Mouse (Mus musculus) embryonic facial prominence, embryonic 13.5 days (tissue): Measurements from ENCODE around the gene Sept1. TPM values are rescaled to one million over a fixed set of nuclear protein-coding genes. Genes with fewer than 3 reads are reported as not detected.
"Not testable (repeated sequence)": the region's sequence is repeated elsewhere in the genome, so short reads cannot be mapped to it uniquely, and the experiment has no call there.

Experiments used
- ATAC-seq: fragments of 200-750 bp; cut with Nextera tagmentation; 2 replicates; pipeline ENCODE4 v1.8.0; 2017; ENCODE audit warnings: low read depth; ENCODE audit not compliant: insufficient number of reproducible peaks, insufficient read depth, low FRiP score, low TSS enrichment
- H3K27ac ChIP-seq: fragments of 300-500 bp; sonication (generic); 2 replicates; pipeline ENCODE4 v1.5.1; 2015; ENCODE audit warnings: moderate library complexity, mild to moderate bottlenecking, inconsistent platforms
- H3K27me3 ChIP-seq: fragments of 300-500 bp; sonication (generic); 2 replicates; pipeline ENCODE4 v1.6.1; 2015; ENCODE audit warnings: mild to moderate bottlenecking, inconsistent platforms
- H3K36me3 ChIP-seq: fragments of 300-500 bp; sonication (generic); 2 replicates; pipeline ENCODE4 v1.6.1; 2015; ENCODE audit warnings: mild to moderate bottlenecking, inconsistent platforms
- H3K4me1 ChIP-seq: fragments of 300-500 bp; sonication (generic); 2 replicates; pipeline ENCODE4 v1.6.1; 2015; ENCODE audit warnings: inconsistent platforms
- H3K4me2 ChIP-seq: fragments of 300-500 bp; sonication (generic); 2 replicates; pipeline ENCODE4 v1.6.1; 2015; ENCODE audit warnings: moderate library complexity, mild to moderate bottlenecking, inconsistent platforms
- H3K4me3 ChIP-seq: fragments of 300-500 bp; sonication (generic); 2 replicates; pipeline ENCODE4 v1.5.1; 2015; ENCODE audit warnings: mild to moderate bottlenecking, inconsistent platforms
- H3K9ac ChIP-seq: fragments of 300-500 bp; sonication (generic); 2 replicates; pipeline ENCODE4 v1.6.1; 2015; ENCODE audit warnings: mild to moderate bottlenecking, inconsistent platforms
- H3K9me3 ChIP-seq: fragments of 300-500 bp; sonication (generic); 2 replicates; pipeline ENCODE4 v1.6.1; 2016; ENCODE audit warnings: inconsistent platforms
- WGBS: fragments of 180-500 bp; shearing (Covaris S2); methylation state at CpG from one replicate; pipeline ENCODE4 v1.1.7; 2015; ENCODE audit warnings: mixed read lengths; 5-methylcytosine and 5-hydroxymethylcytosine counted together
- polyA plus RNA-seq: library from polyadenylated mRNA; unstranded; fragments of >200 nt; fragmentation: Nextera tagmentation; extraction: Ambion mirVana; gene quantifications from 2 replicates; pipeline ENCODE4 v1.2.1, GENCODE M21; 2015

Gene Sept1
- polyA plus RNA-seq, 1 experiment from 2014 or later, result 29.6 TPM

DNA sequence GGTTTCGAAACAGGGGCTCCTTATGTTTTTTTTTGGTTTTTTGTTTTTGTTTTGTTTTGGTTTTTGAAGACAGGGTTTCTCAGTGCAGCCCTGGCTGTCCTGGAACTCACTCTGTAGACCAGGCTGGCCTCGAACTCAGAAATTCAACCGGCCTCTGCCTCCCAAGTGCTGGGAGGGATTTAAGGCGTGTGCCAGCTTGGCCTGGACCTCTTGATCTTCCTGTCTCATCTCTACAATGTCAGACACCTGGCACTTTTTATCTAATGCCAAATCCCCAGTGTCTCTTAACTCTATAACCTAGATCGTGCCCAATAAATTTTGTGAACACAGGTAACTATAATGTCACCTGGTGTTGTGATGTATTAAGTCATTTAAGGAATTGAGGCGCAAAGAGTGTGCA, 20.4 kb upstream of the Sept1 start:
- H3K36me3 ChIP-seq, result peaks cover 56% of the 10 kb centered on the region
- peak overlapping the region; percentile 86 for H3K4me2 ChIP-seq
- ATAC-seq, result no peak
- peak overlapping the region; percentile 91; the same call in 1 of the 2 replicates for H3K27ac ChIP-seq
- peak overlapping the region; percentile 82 for H3K9ac ChIP-seq
- H3K27me3 ChIP-seq, result no peaks in the 10 kb centered on the region
- WGBS, result 78% methylated on average over 6 of the region's 6 CpGs
- peaks cover 13% of the 10 kb centered on the region for H3K4me1 ChIP-seq
- peak overlapping the region; percentile 61 for H3K4me3 ChIP-seq
- no peaks in the 10 kb centered on the region for H3K9me3 ChIP-seq

DNA sequence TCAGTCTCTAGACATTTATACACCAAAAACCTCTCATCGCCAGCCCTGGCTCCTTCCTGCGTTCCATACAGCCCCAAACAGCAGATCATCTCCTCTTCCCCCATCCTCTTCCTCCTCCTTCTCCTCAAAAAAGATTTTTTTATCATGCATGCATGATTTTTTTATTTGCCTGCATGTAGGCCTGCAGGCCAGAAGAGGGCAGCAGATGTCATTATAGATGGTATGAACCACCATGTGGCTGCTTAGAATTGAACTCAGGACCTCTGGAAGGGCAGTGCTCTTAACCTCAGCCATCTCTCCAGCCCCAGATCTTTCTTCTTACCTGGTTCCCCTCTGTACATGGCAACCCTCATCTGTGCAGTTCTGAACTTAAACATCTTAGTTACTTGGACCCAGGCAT, 19.5 kb upstream of the Sept1 start:
- Histone ChIP-seq H3K27me3 (no peaks in the 10 kb centered on the region), H3K4me3 (no peak overlapping the region), H3K36me3 (peaks cover 57% of the 10 kb centered on the region), H3K9ac (no peak overlapping the region), H3K4me2 (no peak overlapping the region), H3K4me1 (peaks cover 13% of the 10 kb centered on the region), H3K27ac (no peak overlapping the region), H3K9me3 (no peaks in the 10 kb centered on the region)
- no peak for ATAC-seq
- 86% methylated on average over 2 of the region's 2 CpGs for WGBS

DNA sequence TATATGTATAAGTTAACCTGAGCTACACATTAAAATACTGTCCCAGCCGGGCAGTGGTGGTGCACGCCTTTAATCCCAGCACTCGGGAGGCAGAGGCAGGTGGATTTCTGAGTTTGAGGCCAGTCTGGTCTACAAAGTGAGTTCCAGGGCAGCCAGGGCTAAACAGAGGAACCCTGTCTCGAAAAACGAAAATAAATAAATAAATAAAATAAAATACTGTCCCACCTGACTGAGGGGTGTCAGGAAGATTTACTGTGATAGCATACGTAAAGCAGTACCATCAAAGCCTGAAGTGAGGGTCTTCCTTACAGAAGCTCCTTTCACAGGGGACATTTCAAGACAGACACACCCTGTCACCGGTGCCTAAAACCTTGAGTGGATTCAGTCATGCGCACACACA, 17.6 kb upstream of the Sept1 start:
- Histone ChIP-seq H3K4me1 (peaks cover 31% of the 10 kb centered on the region), H3K36me3 (peaks cover 58% of the 10 kb centered on the region)
- not testable (repeated sequence) for H3K9ac ChIP-seq, H3K27ac ChIP-seq, H3K27me3 ChIP-seq, H3K4me3 ChIP-seq, H3K9me3 ChIP-seq, H3K4me2 ChIP-seq, ATAC-seq
- WGBS, result 90% methylated on average over 8 of the region's 8 CpGs

DNA sequence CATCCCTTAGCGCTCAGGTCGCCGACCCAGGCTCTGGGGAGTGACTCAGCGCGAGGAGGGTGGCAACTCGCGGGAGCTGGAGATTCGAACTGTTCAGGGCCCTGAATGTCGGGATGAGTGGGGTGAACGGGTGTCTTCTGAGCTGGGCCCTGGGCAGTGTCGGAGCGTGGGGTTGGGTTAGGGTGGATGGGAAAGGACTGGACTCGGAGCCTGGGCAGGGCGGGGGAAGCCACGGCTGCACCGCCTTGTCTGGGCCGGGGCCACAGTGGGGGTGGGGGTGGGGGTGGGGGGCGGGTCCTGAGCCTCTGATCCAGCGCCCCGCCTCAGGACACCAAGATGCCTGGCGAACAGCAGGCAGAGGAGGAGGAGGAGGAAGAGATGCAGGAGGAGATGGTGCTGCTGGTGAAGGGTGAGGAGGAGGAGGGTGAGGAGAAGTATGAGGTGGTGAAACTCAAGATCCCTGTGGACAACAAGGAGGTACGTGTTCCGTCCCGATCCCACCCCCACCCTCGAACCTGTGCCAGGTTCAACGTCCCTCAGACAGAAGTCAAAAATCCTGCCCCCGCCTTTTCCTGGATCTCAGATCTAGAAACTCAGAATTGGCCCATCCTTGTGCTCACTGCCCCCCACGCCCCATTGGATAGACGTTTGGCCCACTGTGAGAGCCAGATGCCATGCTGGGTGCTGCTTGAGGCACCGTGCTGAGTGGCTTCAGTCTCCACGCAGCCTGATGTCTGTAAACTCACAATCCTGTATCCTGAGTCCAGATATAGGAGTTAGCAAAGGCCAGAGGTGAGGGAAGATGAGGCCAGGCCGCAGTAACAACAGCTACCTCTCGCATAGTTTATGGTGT, 12.0 kb upstream of the Sept1 start:
- peak; percentile 82 for ATAC-seq
- 10% methylated on average over 32 of the region's 33 CpGs for whole genome bisulfite sequencing
- H3K9me3 ChIP-seq, result no peaks in the 10 kb centered on the region
- H3K4me3 ChIP-seq, result peak overlapping the region; percentile 86
- H3K27ac ChIP-seq, result peak overlapping the region; percentile 96
- H3K4me1 ChIP-seq, result peaks cover 29% of the 10 kb centered on the region
- H3K27me3 ChIP-seq, result no peaks in the 10 kb centered on the region
- H3K9ac ChIP-seq, result peak overlapping the region; percentile 95
- H3K4me2 ChIP-seq, result peak overlapping the region; percentile 77
- H3K36me3 ChIP-seq, result peaks cover 36% of the 10 kb centered on the region

DNA sequence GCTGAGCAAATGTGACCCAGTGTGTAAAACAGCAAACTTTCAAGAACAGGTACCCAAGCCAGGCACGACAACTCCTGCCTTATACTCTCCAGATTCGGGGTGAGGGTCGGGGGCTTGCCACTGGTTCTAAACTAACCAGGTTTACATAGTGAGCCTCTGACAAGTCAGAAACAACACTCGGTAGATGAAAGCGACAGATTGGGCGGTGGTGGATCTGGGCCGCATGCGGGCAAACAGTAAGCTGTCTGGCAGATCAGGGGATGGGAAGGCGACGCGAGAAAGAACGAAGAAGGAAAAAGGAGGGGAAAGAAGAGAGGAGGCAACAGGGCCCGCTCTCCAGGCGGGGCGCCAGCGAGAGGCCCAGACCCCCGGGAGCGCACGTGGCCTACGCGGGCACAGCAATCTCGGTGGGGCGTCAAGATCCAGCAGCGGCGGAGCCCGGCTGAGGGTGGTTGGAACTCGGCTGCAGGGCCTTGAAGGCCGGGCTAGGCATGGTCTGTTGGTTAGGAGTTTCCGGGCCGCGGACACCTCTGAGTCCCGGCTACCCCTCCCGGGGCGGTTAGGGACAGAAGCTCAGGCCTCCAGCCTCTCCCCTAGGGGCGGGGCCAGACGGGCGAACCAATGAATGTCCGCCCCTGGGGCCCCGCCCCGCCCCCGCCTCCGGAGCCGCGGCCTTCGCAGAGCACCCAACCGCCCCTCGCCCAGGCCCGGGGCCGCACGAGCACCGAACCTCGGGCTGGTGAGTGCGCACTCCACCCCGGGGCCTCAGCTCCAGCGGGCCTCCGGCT, 11.1 kb upstream of the Sept1 start, which contains the start of gene Zfp771:
Gene Zfp771, plus strand, starts transcription at position 405 of the 788 bp plus-strand sequence.
- H3K27me3 ChIP-seq, result no peaks in the 10 kb centered on the region
- no peaks in the 10 kb centered on the region for H3K9me3 ChIP-seq
- H3K9ac ChIP-seq, result peak within 1 kb of the TSS; percentile 95
- H3K27ac ChIP-seq, result peak within 1 kb of the TSS; percentile 96
- H3K4me3 ChIP-seq, result peak within 1 kb of the TSS; percentile 86
- peaks cover 29% of the 10 kb centered on the region for H3K4me1 ChIP-seq
- peak within 1 kb of the TSS; percentile 77 for H3K4me2 ChIP-seq
- WGBS, result 1% methylated on average over 55 of the region's 56 CpGs
- peak; percentile 92 for ATAC-seq
- H3K36me3 ChIP-seq, result peaks cover 31% of the 10 kb centered on the region

DNA sequence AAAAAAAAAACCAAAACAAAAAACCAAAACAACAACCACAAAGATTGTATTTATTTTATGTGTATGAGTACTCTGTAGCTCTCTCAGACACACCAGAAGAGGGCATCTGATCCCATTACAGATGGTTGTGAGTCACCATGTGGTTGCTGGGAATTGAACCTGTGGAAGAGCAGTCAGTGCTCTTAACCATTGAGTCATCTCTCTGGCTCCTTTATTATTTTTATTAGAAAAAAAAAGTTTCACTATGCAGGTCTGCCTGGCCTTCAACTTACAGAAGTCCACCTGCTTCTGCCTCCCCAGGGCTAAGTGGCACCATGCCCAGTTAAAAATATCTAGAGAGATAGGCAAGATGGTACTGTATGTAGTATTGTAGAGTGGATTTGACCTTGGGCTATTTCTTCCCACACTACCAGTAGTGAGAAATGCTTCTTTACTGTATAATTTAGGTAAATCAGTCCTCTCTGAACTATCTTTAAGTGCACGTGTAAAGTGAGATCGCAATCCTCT, 10.5 kb upstream of the Sept1 start:
- Histone ChIP-seq H3K4me1 (peaks cover 29% of the 10 kb centered on the region), H3K9ac (peak overlapping the region; percentile 95), H3K27me3 (no peaks in the 10 kb centered on the region), H3K27ac (peak overlapping the region; percentile 96), H3K4me2 (peak overlapping the region; percentile 77), H3K4me3 (peak overlapping the region; percentile 86), H3K9me3 (no peaks in the 10 kb centered on the region), H3K36me3 (peaks cover 35% of the 10 kb centered on the region)
- no peak for ATAC-seq
- WGBS, result 28% methylated on average over 2 of the region's 2 CpGs

DNA sequence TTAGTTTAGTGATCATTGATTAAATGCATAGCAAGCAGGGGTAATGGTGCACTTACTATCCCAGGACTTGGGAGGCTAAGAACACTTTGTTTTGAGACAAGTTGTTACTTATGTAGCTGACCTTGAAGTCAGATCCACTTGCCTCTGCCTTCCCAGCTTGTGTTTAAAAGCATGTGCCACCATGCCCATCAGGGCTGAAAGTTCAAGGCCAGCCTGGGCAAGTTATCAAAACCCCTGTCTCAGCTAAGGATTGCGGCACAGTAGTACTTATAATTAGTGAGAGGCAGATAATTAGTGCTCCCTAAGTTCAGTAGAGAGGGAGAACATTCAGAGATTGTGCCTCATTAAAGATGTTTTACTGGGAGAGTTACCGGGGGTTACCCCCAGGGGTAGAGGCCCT, 1.8 kb upstream of the Sept1 start:
- no peak overlapping the region for H3K9ac ChIP-seq
- H3K27me3 ChIP-seq, result no peaks in the 10 kb centered on the region
- peaks cover 61% of the 10 kb centered on the region for H3K36me3 ChIP-seq
- H3K4me3 ChIP-seq, result 0 out of 2 replicates have a peak overlapping the region, but pooled peaks have one; percentile 97
- peak overlapping the region; percentile 79; the same call in 1 of the 2 replicates for H3K4me2 ChIP-seq
- H3K9me3 ChIP-seq, result no peaks in the 10 kb centered on the region
- 88% methylated on average over 2 of the region's 2 CpGs for WGBS
- ATAC-seq, result no peak
- peaks cover 34% of the 10 kb centered on the region for H3K4me1 ChIP-seq
- H3K27ac ChIP-seq, result no peak overlapping the region

DNA sequence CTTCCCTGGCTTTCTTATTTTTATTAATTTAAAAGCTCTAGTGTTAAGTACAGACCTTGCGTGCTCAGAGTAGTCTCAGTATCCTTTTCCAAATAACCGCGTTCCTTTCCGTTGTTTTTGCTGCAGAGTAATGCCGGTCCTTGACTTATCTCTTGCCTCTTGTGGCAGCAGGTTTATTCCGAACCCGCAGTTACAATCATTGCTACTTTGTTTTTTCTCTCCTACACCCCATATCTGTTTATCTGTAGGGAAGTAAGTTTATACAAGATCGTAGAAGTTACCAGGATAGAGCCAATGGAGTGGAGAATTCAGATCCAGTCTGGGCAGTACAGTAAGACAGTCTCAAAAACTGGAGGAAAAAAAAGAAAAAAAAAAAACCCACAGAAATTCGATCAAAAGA, 835 bp upstream of the Sept1 start:
- peak overlapping the region; percentile 97 for H3K9ac ChIP-seq
- H3K4me1 ChIP-seq, result peaks cover 34% of the 10 kb centered on the region
- H3K27ac ChIP-seq, result peak overlapping the region; percentile 99
- ATAC-seq, result no peak
- WGBS, result 6% methylated on average over 9 of the region's 9 CpGs
- peak overlapping the region; percentile 97 for H3K4me3 ChIP-seq
- H3K9me3 ChIP-seq, result no peaks in the 10 kb centered on the region
- H3K27me3 ChIP-seq, result no peaks in the 10 kb centered on the region
- peaks cover 65% of the 10 kb centered on the region for H3K36me3 ChIP-seq
- peak overlapping the region; percentile 79 for H3K4me2 ChIP-seq

DNA sequence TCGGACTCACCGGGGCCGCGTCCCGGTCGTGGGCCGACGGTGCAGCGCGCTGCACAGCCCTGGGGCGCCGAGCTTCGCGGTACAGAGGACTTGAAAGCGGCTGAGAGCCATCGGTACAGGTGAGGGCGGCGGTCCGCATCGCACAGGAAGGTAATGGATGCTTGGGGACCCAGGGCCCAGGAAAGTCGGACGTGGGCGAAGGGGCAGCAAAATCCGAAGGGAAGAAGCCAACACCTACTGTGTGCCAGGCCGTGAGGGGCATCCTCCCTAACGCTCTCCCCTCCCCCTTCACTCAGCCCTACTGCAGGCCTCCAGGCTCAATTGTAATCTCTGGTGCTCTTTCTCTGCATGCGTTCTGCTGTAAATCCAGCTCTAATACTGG, 429 bp upstream of the Sept1 start:
- Histone ChIP-seq H3K9me3 (no peaks in the 10 kb centered on the region), H3K27ac (peak overlapping the region; percentile 99), H3K4me3 (peak overlapping the region; percentile 97), H3K4me1 (peaks cover 34% of the 10 kb centered on the region), H3K27me3 (no peaks in the 10 kb centered on the region), H3K4me2 (peak overlapping the region; percentile 79), H3K9ac (peak overlapping the region; percentile 97), H3K36me3 (peaks cover 61% of the 10 kb centered on the region)
- ATAC-seq, result peak; percentile 21; the same call in 1 of the 2 replicates
- under 1% methylated on average over 27 of the region's 27 CpGs for WGBS

DNA sequence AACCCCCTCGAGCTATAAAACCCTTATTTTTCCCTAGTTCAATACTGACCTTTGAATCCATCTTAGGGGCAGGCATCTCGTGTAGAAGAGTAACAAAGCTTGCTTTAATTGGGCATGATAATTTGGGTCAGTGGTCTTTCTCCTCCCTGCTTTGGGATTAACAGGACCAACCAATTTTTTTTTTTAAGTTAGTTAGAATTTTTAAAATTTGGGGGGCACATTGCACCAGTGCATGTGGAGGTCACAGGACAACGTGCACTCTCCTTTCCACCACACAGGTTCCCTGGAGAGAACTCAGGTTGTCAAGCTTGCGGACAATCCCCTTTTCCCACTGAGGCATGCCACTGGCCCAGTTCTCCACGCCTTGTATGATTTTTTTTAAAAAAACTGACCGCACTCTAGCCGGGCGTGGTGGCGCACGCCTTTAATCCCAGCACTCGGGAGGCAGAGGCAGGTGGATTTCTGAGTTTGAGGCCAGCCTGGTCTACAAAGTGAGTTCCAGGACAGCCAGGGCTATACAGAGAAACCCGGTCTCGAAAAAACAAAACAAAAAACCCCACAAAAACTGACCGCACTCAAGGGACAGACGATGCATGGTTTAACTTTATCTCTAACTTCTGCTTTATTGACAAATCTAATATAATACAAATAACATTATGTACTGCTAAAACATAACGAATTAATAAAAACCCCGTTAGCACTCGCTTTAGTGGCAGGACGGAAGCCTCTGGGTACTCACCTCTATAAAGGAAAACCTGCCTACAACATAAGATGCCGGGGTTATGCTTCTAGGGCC, 906 bp downstream of the Sept1 start:
- peak overlapping the region; percentile 97 for H3K9ac ChIP-seq
- H3K27me3 ChIP-seq, result no peaks in the 10 kb centered on the region
- H3K27ac ChIP-seq, result peak overlapping the region; percentile 99
- WGBS, result 8% methylated on average over 20 of the region's 20 CpGs
- H3K36me3 ChIP-seq, result peaks cover 48% of the 10 kb centered on the region
- H3K9me3 ChIP-seq, result no peaks in the 10 kb centered on the region
- peak overlapping the region; percentile 79 for H3K4me2 ChIP-seq
- H3K4me3 ChIP-seq, result peak overlapping the region; percentile 97
- H3K4me1 ChIP-seq, result peaks cover 34% of the 10 kb centered on the region
- ATAC-seq, result no peak

DNA sequence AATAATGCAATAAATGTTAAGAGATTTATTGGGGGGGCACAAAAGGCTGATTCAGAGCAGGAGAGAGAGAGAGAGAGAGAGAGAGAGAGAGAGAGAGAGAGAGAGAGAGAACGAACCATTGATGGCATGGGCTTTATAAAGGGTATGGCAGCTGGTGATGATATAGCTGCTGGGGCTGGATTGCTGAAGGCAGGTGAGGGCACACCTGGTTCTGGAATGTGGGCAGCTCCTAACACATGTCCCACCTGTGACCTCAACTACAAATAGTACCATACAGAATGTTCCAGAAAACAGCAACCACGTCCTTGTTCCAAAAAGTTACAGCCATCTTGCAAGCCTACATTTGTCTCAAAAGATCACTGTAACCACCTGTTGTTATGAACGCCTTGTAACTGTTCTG, 1.6 kb downstream of the Sept1 start:
- Histone ChIP-seq H3K27me3 (no peaks in the 10 kb centered on the region), H3K27ac (no peak overlapping the region; the same call in 1 of the 2 replicates), H3K4me2 (peak overlapping the region; percentile 79), H3K4me3 (peak overlapping the region; percentile 97), H3K9ac (peak overlapping the region; percentile 97), H3K4me1 (peaks cover 34% of the 10 kb centered on the region), H3K9me3 (no peaks in the 10 kb centered on the region), H3K36me3 (peaks cover 41% of the 10 kb centered on the region)
- 53% methylated on average over 3 of the region's 3 CpGs for WGBS
- no peak for ATAC-seq
